Mouse (Mus musculus) E14TG2a.4 (cell line): ENCODE measurements around the gene Rfx8.

ENCODE experiments used
- CTCF ChIP-seq: conservative IDR thresholded peaks from 2 replicates; pipeline ENCODE4 v1.5.1; 2014; ENCODE audit warnings: low read length
- NANOG ChIP-seq: IDR thresholded peaks from 2 replicates; pipeline ENCODE4 v1.6.1; 2014; ENCODE audit warnings: borderline replicate concordance, low read length, mixed read lengths
- POU5F1 ChIP-seq: IDR thresholded peaks from 2 replicates; pipeline ENCODE4 v1.6.1; 2014; ENCODE audit warnings: low read length, borderline replicate concordance

- TF ChIP-seq CTCF (no peak), NANOG (no peak), POU5F1 (no peak)
These were observed 41.9 kb downstream of the Rfx8 start for GRCm38 (mm10) chr1:39678883-39679282.
